Mouse (Mus musculus) ES-E14 (cell line): ENCODE data around the gene Kbtbd13.

Experiments used
- CHD2 ChIP-seq: IDR thresholded peaks from 2 replicates; pipeline ENCODE4 v1.6.1; 2014; ENCODE audit warnings: mild to moderate bottlenecking, low read depth, low read length, inconsistent platforms
- HCFC1 ChIP-seq: IDR thresholded peaks from 2 replicates; pipeline ENCODE4 v1.6.1; 2012; ENCODE audit warnings: low read length, inconsistent platforms, borderline replicate concordance; ENCODE audit not compliant: insufficient read depth
- MAFK ChIP-seq: IDR thresholded peaks from 2 replicates; pipeline ENCODE4 v1.6.1; 2014; ENCODE audit warnings: mild to moderate bottlenecking, low read depth, low read length, inconsistent platforms; ENCODE audit not compliant: insufficient read depth
- ZC3H11A ChIP-seq: IDR thresholded peaks from 2 replicates; pipeline ENCODE4 v1.6.1; 2012; ENCODE audit warnings: low read depth, mild to moderate bottlenecking, inconsistent platforms, low read length, borderline replicate concordance
- ZNF384 ChIP-seq: IDR thresholded peaks from 2 replicates; pipeline ENCODE4 v1.6.1; 2012; ENCODE audit warnings: low read depth, low read length, inconsistent platforms

DNA sequence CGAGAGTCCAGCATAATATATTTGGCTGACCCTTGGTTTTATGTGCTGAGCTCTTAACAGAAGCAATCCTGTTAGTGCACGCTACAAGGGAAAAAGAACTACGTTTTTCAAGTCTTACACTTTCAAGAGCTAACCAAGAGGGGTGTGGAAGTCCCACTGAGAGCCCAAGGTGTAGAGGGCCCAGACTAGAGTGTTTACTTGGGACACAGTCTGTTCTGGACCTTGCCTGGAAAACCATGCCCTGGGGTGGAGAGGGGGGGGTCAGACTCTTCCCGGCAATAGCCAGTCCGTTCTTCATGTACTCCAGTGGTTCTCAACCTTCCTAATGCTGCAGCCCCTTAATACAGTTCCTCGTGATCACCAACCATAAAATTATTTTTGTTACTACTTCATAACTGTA lies 8.5 kb upstream of the Kbtbd13 start:
- TF ChIP-seq ZC3H11A (no peak), CHD2 (no peak), ZNF384 (no peak), HCFC1 (no peak), MAFK (no peak)
